Mouse (Mus musculus) left cerebral cortex, postnatal 10 days (tissue): ENCODE results near the gene Hepacam2. TPM values are rescaled to one million over a fixed set of nuclear protein-coding genes. Genes with fewer than 3 reads are reported as not detected.
"Not testable (repeated sequence)": the region's sequence is repeated elsewhere in the genome, so short reads cannot be mapped to it uniquely, and the experiment has no call there.

ENCODE experiments used
- DNase-seq, 2 experiments: peaks; one replicate each; pipeline ENCODE4 v3.0.0; 2021 to 2022; ENCODE audit warnings: low spot score in 2 of 2, mixed read lengths in 1 of 2; ENCODE audit errors: extremely low spot score in 1 of 2
- intact Hi-C: fragments of 180-260 bp; cut with DNase I; formaldehyde crosslinking; loops from one replicate; pipeline ENCODE4 v1.15.1; 2025
- total RNA-seq, 2 experiments: library from RNA; stranded (reverse); gene quantifications; 2 replicates each; pipeline ENCODE4 v1.2.3; 2021

The Hepacam2 gene
- total RNA-seq, 2 experiments from 2014 or later = 0.54 to 0.67 TPM

DNA sequence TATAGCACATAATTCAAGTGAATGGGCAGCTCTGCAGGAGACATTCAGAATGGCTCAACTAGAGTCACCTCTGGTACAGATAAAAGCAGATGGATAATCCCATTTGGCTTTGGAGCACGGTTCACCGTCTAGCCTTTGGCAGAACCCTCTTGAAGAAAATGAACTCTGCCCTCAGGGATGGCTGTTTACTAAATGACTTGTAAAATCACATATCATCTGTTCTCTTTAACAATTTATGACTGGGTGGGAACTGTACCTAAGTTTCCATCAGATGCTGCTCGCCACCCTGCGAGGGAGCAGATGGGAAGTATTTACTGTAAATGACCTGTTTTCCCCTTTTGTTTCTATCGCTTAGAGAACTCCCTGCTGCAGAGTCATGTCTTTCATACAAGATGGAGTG is 18.2 kb downstream of the Hepacam2 start:
- intact Hi-C loops = no loop called here
- DNase-seq = no peak

DNA sequence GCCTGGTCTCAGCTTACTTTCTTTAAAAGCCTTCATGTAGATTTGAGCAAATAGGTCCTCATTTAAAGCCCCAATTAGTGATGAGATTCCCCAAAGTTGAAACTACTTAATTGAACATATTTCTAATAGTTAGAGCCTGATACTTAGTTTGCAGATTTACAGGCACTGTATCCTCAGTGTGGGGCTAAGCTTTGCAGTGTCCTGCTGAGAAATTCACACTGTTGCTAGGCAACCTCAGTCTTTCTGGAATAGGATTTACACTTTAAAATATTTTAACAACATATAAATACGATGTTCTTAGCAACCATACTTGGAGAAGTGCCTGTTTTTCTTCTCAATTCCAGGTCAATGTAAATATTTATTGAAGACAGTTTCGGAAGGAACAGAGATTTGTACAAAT is 21.8 kb downstream of the Hepacam2 start:
- DNase-seq = peak in 1 of 2 experiments; percentile 31
- intact Hi-C loops = no loop called here

DNA sequence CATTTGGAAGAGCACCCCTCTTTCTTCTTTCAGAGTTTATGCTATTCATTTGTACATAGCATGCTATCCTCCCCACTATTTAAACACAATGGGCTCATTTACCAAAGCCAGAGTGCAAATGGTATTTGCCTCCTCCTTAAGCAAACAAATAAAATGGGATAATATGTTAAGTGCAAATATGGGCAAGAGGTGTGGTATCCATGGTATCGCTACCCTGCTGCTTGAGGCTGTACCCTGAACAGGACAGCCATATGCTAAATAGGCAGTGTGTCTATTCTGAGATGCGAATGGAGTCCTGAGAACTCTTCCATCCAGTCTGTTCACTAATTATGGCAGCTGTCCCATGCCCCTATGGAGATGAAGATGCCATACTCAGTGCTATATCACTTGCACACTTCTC is 27.4 kb downstream of the Hepacam2 start:
- DNase-seq = no peak
- intact Hi-C loops = no loop called here

DNA sequence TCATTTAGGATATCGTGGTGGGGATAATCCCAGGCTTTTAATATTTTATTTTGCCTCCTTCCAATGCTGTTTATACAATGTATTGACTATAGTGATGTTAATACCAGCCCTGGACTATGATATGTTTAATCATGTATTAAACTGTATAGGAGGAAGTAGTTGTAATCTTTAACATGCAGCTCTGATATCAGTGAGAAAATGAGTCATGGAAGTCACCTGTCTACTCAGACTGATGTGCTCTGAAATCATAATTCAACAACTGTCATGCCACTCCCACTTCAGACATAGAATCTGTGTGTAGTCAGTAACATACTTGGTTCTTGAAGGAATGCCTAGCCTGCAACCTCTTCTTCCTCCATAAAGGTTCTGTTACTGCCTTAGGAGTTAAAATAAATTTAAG is 29.5 kb downstream of the Hepacam2 start:
- no peak for DNase-seq
- intact Hi-C loops = no loop called here

DNA sequence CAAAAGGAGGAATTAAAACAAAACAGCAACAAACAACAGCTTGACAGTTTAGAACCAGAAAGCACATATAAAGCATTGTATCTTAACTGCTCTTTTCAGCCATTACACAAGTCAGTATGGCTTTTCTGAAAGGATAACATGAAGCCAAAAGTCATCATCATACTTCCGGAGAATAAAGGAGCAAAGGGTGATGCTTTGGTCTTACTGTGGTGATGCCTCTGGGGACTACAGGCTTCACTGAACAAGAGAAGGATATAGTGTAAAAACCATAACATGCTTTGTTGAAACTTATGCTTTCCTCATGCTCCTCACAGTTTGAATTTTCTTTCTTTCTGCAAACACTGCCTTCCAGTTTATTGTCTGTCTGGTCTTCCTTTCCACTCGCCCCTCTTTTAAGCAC is 34.5 kb downstream of the Hepacam2 start:
- intact Hi-C loops = no loop called here
- DNase-seq = no peak

DNA sequence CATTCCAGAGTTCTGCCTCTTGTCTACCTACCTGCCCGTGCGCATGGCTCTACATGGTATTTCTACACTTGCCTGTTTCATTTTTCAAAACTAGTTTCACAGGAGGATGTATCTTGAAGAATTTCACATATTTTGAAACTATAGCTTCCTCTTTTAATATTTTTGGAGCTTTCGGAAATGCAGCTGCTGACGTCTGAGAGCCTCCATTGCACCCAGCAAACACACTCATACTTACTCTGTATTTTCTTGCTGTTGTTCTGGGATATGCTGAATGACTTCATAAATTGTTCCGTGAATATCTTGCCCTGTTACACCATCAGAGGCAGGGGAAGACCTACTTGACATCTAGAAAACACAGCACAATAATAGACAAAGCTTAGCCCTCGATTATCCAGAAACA is 35.1 kb downstream of the Hepacam2 start:
- intact Hi-C loops = no loop called here
- no peak for DNase-seq

DNA sequence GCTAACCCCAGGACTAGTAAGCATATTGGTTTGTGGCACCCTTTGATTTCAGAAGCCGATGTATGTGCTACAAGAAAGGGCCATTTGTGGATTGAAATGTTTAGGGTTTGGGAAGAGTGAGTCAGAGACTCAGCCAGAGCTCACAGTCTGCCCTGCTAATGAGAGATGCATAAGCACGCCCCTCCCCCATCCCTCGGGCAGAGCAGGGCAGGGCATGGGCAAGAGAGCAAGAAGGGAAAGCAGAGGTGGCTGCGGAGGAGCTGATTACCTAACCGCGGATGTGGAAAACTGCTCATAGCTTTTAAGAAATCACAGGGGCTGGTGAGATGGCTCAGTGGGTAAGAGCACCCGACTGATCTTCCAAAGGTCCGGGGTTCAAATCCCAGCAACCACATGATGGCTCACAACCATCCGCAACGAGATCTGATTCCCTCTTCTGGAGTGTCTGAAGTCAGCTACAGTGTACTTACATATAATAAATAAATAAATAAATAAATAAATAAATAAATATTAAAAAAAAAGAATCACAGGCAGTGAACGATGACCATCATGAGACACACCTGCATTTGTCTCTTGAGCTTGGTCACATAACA is 42.1 kb downstream of the Hepacam2 start:
- intact Hi-C loops = no loop called here
- peak in 1 of 2 experiments; percentile 32 for DNase-seq

DNA sequence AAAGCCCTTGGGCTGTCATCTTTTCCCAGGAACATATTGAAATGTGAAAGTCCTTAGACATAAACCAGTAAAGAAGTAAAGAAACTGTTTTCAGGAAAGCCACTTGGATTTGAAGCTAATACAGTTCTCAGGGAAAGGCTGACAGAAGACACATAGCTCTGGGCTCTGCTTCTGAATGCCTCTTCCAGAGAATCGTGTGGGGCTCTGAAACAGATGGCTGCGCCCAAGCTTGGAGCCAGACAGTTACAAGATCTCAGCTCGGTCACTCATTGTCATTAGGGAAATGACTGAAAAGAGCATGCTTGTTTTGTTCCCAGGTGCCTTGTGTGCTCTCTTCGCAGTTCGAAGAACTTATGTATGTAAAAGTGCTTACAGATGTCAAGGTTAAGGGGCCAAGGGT is 43.7 kb downstream of the Hepacam2 start:
- DNase-seq = no peak
- intact Hi-C loops = loop anchor here (5.0 kb wide), 1 partner anchor 43 kb away; the partner anchor contains the start of genes Hepacam2 and Vps50

DNA sequence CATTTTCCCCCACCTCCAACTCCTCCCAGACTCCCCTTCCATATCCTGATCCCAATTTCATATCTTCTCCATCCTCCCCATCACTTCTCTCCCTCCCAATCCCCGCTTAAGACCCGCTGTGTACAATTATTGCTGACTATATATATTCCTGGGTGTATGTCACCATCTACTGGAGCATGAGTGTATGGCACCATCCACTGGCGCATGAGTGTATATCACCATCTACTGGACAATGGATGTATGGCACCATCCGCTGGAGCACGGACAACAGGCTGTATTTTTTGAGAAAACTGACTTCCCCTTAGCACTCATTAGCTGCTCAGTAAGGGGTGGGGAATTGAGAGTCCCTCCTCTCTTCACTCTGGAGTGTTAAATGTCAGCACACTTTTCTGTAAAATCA is 50.7 kb downstream of the Hepacam2 start:
- intact Hi-C loops = no loop called here
- peak; percentile 49 to 53 for DNase-seq

DNA sequence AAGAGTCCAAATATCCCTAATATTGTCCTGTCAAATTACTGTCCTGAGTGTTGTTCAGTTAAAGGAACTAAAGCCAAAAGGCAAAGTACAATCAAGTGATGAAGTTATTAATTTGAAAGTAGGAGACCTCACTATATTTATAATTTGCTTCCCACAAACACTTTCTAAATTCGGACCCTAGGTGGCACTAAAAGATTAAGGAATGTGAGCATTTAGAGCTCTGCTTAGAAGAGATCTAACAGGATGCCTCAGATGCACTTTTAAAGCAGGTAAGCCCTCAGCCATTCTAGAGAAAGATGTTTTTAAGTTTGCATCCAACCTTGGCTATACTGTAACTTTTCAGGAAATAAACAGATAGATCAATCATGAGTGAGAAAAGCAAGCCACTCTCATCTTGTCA is 54.2 kb downstream of the Hepacam2 start:
- no peak for DNase-seq
- intact Hi-C loops = no loop called here

DNA sequence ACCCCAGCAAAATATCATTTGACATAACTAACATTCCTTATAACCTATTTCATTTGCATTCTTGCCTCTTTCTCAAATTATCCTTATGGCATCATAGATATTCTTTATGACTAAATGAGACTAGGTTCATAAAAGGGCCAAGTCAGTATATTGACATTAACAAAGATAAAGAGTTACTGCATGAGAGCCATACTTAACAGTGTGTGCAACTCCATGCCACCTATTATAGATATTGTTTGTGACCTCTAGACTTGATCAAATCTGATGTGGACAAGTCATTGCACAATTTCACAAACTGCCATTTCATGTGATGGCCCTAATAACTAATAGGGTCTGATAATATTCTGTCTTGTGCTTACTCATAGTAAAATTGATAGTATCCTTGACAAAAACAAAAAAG is 62.0 kb downstream of the Hepacam2 start:
- DNase-seq = no peak
- intact Hi-C loops = no loop called here

DNA sequence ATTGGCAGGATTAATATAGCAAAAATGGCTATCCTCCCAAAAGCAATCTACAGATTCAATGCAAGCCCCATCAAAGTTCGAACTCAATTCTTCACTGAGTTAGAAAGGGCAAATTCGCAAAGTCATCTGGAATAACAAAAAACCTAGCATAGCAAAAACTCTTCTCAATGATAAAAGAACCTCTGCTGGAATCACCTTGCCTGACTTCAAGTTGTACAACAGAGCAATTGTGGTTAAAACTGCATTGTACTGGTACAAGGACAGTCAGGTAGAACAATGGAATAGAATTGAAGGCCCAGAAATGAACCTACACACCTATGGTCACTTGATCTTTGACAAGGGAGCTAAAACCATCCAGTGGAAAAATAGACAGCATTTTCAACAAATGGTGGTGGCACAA is 67.1 kb downstream of the Hepacam2 start:
- intact Hi-C loops, DNase-seq: not testable (repeated sequence)

DNA sequence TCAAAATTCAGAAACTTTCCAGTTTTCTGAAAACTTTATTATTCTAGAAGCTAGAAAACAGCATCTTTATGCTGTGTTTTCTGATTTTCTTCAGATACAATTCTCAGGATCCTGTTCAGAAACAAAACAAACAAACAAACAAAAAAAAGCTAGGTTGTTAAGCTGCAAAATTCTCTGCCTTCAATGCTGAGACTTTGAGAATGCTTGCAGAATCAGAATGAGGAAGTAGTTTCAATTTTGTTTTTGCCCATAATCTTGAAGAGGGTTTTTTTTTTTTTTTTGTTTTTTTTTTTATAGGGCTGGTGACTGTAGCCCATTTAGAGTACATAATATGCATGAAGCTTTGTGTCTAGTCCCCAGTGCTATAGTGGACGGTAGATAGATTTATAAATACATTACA is 71.1 kb downstream of the Hepacam2 start:
- DNase-seq = no peak
- intact Hi-C loops = loop anchor here (2.0 kb wide), 1 partner anchor 36 kb away; no protein-coding TSS in a partner anchor

DNA sequence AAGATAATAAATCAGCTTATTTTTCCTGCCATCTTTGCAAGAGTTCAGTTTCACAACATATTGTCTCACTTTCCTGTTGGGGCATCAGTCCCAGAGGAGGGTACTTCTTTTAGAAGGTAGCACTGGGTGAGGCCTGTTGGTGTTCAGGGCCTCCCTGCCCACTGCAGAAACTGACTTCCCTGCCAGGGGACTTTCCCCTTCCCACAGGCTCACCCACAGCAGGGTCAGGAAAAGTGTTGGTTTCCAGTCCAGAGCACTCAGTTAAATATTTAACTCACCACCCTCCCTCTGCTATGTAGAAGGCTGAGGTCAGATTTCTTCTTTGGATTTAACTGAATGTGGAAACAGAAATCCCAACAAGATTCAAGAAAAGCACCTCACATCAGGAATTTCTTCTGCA is 72.8 kb downstream of the Hepacam2 start:
- intact Hi-C loops, DNase-seq: not testable (repeated sequence)

DNA sequence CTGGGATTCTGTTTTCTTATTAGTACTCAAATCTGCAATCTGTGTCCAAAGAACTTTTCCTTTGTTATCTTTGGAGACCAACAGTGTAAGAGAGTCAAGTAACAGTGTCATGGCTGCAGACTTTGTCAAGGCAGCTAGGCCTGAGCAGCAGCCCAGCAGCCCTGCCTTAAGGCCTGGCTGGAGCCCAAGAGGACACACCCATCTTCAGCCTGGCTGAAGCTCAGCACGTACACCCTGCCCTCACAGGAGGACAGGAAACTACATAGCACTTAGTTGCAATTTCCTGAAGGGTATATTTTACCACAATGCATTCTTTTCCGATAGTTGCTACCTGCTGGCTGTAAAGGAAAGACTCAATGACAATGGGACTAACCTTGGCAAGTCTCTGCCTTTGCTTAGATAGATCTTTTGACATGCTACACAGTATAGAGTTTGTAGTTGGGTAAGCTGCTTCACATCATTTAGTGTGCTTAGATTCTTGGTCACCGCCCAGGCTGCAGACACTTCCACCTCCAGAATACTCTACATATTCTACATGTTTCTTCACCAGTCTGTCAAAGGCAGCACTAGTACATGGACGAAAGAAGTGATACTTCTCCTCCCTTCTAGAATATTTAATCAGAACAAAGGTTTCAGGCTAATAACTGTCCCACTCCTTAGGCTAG is 73.4 kb downstream of the Hepacam2 start:
- intact Hi-C loops = not testable (repeated sequence)
- peak in 1 of 2 experiments; percentile 60 for DNase-seq

Other genes starting within 250 kb of the Hepacam2 start
- 1 to 10 TPM; 4.5 to 5.0 TPM for gene Samd9l, start 98.7 kb downstream of the Hepacam2 start, total RNA-seq
- 10 to 100 TPM; 60.1 to 61.9 TPM for gene Vps50, start 84 bp upstream of the Hepacam2 start, total RNA-seq